Mouse (Mus musculus): Measurements from ENCODE around the gene Galk2. TPM values are rescaled to one million over a fixed set of nuclear protein-coding genes. Genes with fewer than 3 reads are reported as not detected.

Gene Galk2
- polyA plus RNA-seq, 1 experiment from 2014 or later, result 39.3 TPM

DNA sequence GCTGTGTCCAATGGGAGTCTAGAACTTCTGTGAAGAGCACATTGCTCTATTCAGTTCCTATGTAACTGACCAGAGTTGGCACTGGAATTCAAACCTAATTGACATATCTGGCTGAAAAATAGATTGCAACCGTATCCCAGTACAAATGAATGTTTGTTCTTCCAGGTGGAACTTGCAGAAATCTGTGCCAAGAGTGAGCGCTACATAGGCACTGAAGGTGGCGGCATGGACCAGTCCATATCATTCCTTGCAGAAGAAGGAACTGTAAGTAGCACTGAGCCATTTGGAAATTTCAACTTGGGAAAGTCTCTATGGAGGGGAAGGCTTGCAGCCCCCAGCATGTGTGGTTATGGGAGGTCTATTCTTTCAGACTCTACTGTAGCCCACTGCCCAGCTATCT is 70.5 kb downstream of the Galk2 start:
- no peak overlapping the region for H3K4me3 ChIP-seq (ENCODE audit: low read depth, low read length)
- no peaks in the 10 kb centered on the region for H3K27me3 ChIP-seq (ENCODE audit: insufficient read depth, low read length)
- H3K4me1 ChIP-seq (ENCODE audit: insufficient read depth), result no peaks in the 10 kb centered on the region
- H3K9ac ChIP-seq, result no peak overlapping the region
- no peak overlapping the region for H3K27ac ChIP-seq (ENCODE audit: low read depth)
- DNase-seq (no peak), ATAC-seq (ENCODE audit: insufficient read depth) (no peak)
- H3K9me3 ChIP-seq (ENCODE audit: low read depth, low read length), result no peaks in the 10 kb centered on the region
- TF ChIP-seq CTCF (IDR thresholded peaks at IDR 0.05; ENCODE audit: low read depth), result no peak
- H3K36me3 ChIP-seq (ENCODE audit: insufficient read depth), result 0 out of 2 replicates have a peak, but pooled peaks cover 7% of the 10 kb centered on the region
- H3K4me2 ChIP-seq, result no peak overlapping the region
- 90% methylated on average over 3 of the region's 3 CpGs for WGBS

DNA sequence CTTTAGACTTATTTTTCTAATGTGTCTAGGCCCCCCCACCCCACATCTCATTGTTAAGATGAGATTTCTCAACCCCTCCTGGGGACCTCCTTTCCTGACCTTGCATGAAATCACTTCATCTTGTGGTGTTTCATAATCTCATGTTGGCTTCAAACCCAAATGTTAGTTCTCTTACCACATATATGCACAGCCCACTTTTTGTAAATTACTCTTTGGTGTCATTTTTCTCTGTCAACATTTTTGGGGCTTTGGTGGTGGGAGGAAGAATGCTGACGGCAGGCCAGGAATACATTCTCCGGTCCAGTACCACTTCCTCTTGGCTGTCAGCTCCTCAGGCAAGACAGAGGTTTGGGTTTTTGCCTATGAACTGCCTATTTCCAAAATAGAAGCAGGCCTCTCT is 71.0 kb downstream of the Galk2 start:
- Histone ChIP-seq H3K27ac (ENCODE audit: low read depth) (no peak overlapping the region), H3K27me3 (ENCODE audit: insufficient read depth, low read length) (no peaks in the 10 kb centered on the region), H3K36me3 (ENCODE audit: insufficient read depth) (0 out of 2 replicates have a peak, but pooled peaks cover 7% of the 10 kb centered on the region), H3K4me1 (ENCODE audit: insufficient read depth) (no peaks in the 10 kb centered on the region), H3K9me3 (ENCODE audit: low read depth, low read length) (no peaks in the 10 kb centered on the region), H3K9ac (no peak overlapping the region), H3K4me2 (no peak overlapping the region), H3K4me3 (ENCODE audit: low read depth, low read length) (no peak overlapping the region)
- TF ChIP-seq CTCF (IDR thresholded peaks at IDR 0.05; ENCODE audit: low read depth), result no peak
- WGBS, result 62% methylated on average over 2 of the region's 2 CpGs
- ATAC-seq (ENCODE audit: insufficient read depth) (no peak), DNase-seq (peak; percentile 21)

GRCm38 (mm10) chr2:125931193-125931592 is 72.3 kb downstream of the Galk2 start:
- no peak for DNase-seq
- no peaks in the 10 kb centered on the region for H3K4me1 ChIP-seq (ENCODE audit: insufficient read depth)
- no peaks in the 10 kb centered on the region for H3K27me3 ChIP-seq (ENCODE audit: insufficient read depth, low read length)
- H3K9ac ChIP-seq, result no peak overlapping the region
- H3K9me3 ChIP-seq (ENCODE audit: low read depth, low read length), result no peaks in the 10 kb centered on the region
- H3K4me2 ChIP-seq, result no peak overlapping the region
- no peak for TF ChIP-seq CTCF (IDR thresholded peaks at IDR 0.05; ENCODE audit: low read depth)
- H3K36me3 ChIP-seq (ENCODE audit: insufficient read depth), result 0 out of 2 replicates have a peak, but pooled peaks cover 7% of the 10 kb centered on the region
- H3K27ac ChIP-seq (ENCODE audit: low read depth), result no peak overlapping the region
- H3K4me3 ChIP-seq (ENCODE audit: low read depth, low read length), result no peak overlapping the region
- 78% methylated on average over 5 of the region's 5 CpGs for WGBS
- no peak for ATAC-seq (ENCODE audit: insufficient read depth)

- DNase-seq (no peak), ATAC-seq (ENCODE audit: insufficient read depth) (no peak)
- H3K27me3 ChIP-seq (ENCODE audit: insufficient read depth, low read length), result no peaks in the 10 kb centered on the region
- no peak overlapping the region for H3K9ac ChIP-seq
- no peak overlapping the region for H3K4me3 ChIP-seq (ENCODE audit: low read depth, low read length)
- no peak overlapping the region for H3K27ac ChIP-seq (ENCODE audit: low read depth)
- no peaks in the 10 kb centered on the region for H3K4me1 ChIP-seq (ENCODE audit: insufficient read depth)
- 0 out of 2 replicates have a peak, but pooled peaks cover 7% of the 10 kb centered on the region for H3K36me3 ChIP-seq (ENCODE audit: insufficient read depth)
- H3K4me2 ChIP-seq, result no peak overlapping the region
- no peak for TF ChIP-seq CTCF (IDR thresholded peaks at IDR 0.05; ENCODE audit: low read depth)
- H3K9me3 ChIP-seq (ENCODE audit: low read depth, low read length), result no peaks in the 10 kb centered on the region
These were observed 73.8 kb downstream of the Galk2 start for GRCm38 (mm10) chr2:125932734-125933133.

DNA sequence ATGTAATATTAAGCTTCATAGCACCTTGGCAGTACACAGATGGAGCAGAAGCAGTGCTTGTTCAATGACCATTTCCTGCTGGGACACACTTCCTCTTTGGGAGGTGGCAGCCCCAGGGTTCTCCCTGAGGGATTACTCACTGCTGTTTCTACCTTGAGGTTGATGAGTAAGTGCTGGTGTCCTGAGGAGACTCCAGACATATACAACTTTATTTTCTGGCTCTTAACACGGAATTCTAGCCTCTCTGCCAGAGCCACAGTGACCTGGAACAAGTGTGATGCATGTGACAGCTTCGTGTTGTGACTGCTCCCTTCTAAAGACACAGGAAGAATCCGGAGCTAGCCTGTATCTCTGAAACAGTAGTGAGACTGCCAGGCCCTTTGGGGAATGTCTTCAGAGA is 75.1 kb downstream of the Galk2 start:
- Histone ChIP-seq H3K4me3 (ENCODE audit: low read depth, low read length) (no peak overlapping the region), H3K4me2 (no peak overlapping the region), H3K9ac (no peak overlapping the region), H3K9me3 (ENCODE audit: low read depth, low read length) (no peaks in the 10 kb centered on the region), H3K27ac (ENCODE audit: low read depth) (no peak overlapping the region), H3K36me3 (ENCODE audit: insufficient read depth) (0 out of 2 replicates have a peak, but pooled peaks cover 7% of the 10 kb centered on the region), H3K27me3 (ENCODE audit: insufficient read depth, low read length) (no peaks in the 10 kb centered on the region), H3K4me1 (ENCODE audit: insufficient read depth) (no peaks in the 10 kb centered on the region)
- no peak for TF ChIP-seq CTCF (IDR thresholded peaks at IDR 0.05; ENCODE audit: low read depth)
- DNase-seq, result no peak
- 61% methylated on average over 3 of the region's 3 CpGs for WGBS
- ATAC-seq (ENCODE audit: insufficient read depth), result no peak

- WGBS, result 63% methylated on average over 5 of the region's 5 CpGs
- H3K4me3 ChIP-seq (ENCODE audit: low read depth, low read length), result no peak overlapping the region
- no peak for DNase-seq
- H3K27ac ChIP-seq (ENCODE audit: low read depth), result no peak overlapping the region
- ATAC-seq (ENCODE audit: insufficient read depth), result no peak
- no peaks in the 10 kb centered on the region for H3K9me3 ChIP-seq (ENCODE audit: low read depth, low read length)
- H3K9ac ChIP-seq, result no peak overlapping the region
- H3K4me1 ChIP-seq (ENCODE audit: insufficient read depth), result no peaks in the 10 kb centered on the region
- no peak overlapping the region for H3K4me2 ChIP-seq
- peak; percentile 24 for TF ChIP-seq CTCF (IDR thresholded peaks at IDR 0.05; ENCODE audit: low read depth)
- 0 out of 2 replicates have a peak, but pooled peaks cover 6% of the 10 kb centered on the region for H3K36me3 ChIP-seq (ENCODE audit: insufficient read depth)
- no peaks in the 10 kb centered on the region for H3K27me3 ChIP-seq (ENCODE audit: insufficient read depth, low read length)
These were observed 77.5 kb downstream of the Galk2 start for GRCm38 (mm10) chr2:125936396-125936795.

DNA sequence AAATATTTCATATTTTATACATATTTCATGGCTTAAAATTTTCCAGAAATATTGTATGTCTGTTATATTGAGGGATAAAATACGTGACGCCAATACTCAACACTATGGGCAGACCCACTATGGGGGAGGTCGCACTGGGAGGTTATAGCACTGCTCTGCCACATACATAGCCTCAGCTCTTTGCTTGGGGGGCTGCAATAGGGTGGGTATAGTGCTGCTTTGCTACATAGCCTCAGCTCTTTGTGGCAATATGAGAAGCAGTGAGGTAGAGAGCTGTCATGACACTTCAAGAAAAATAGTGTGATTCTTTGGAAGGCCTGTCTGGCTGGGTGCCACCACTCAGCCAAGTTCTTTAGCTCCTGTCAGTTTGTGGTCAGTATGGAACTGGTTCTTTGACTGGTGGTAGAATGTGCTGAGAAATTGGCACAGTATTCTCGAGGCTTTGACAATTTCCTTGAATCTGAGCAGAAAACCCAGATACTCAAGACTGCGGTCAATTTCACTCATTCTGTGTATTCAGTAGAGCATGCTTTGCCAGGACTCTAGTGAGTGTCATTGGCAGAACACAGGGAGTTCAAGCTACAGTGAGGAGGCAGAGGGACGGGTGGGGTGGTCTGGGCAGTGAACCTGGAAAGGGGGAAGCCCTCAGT is 80.2 kb downstream of the Galk2 start:
- H3K4me2 ChIP-seq, result no peak overlapping the region
- no peaks in the 10 kb centered on the region for H3K36me3 ChIP-seq (ENCODE audit: insufficient read depth)
- DNase-seq, result peak; percentile 10
- WGBS, result 83% methylated on average over 6 of the region's 6 CpGs
- H3K27me3 ChIP-seq (ENCODE audit: insufficient read depth, low read length), result no peaks in the 10 kb centered on the region
- 0 out of 2 replicates have a peak, but pooled peaks have one; percentile 28 for ATAC-seq (ENCODE audit: insufficient read depth)
- no peaks in the 10 kb centered on the region for H3K9me3 ChIP-seq (ENCODE audit: low read depth, low read length)
- no peak overlapping the region for H3K9ac ChIP-seq
- TF ChIP-seq CTCF (IDR thresholded peaks at IDR 0.05; ENCODE audit: low read depth), result no peak
- no peak overlapping the region for H3K4me3 ChIP-seq (ENCODE audit: low read depth, low read length)
- no peaks in the 10 kb centered on the region for H3K4me1 ChIP-seq (ENCODE audit: insufficient read depth)
- H3K27ac ChIP-seq (ENCODE audit: low read depth), result no peak overlapping the region

Data from lung, embryonic 14.5 days (tissue).